Mouse (Mus musculus) lung, postnatal 0 days (tissue): ENCODE measurements around the gene Arpc4.

Experiments
- CTCF ChIP-seq: IDR thresholded peaks from 2 replicates; pipeline ENCODE4 v1.5.1; 2016; ENCODE audit warnings: antibody characterized with exemption, mild to moderate bottlenecking
- EP300 ChIP-seq: IDR thresholded peaks from 2 replicates; pipeline ENCODE4 v1.6.1; 2016; ENCODE audit warnings: antibody characterized with exemption, mild to moderate bottlenecking, control low read depth

DNA sequence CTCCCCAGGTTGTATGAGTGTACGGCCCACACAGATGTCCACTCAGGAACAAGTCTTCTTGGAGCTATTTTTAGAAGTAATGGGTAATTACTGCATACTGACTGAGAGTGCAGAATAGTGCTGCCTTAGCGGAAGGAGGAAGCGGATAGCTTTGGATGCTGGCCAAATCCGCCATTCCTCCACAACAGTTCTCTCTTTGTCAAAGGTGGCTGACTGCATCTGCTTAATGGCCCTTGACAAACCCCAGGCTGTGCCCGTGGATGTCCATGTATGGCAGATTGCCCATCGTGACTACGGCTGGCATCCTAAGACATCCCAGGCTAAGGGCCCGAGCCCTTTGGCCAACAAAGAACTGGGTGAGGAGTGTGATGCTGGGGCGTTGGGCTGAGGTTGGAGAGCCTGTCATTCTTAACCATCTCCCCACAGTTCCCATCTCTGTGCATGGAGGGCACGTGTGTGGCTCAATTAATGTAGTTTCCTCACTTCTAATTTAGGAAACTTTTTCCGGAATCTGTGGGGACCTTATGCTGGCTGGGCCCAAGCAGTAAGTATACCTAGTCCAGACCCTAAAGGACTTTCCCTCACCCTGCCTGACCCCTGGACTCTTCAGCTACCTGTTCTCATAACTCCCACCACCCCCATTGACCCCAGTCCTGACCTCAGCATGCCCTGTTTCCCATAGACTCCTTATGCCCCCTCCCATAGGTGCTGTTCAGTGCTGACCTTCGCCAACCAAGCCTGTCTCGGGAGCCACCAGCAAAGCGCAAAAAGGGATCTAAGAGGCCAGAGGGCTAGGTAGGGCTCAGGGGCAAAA lies 44.6 kb upstream of the Arpc4 start:
- TF ChIP-seq CTCF: no peak
- no peak for TF ChIP-seq EP300
